Mouse (Mus musculus): ENCODE results near the gene 2010315B03Rik.

GRCm38 (mm10) chr9:124281448-124281791 lies 31.1 kb downstream of the 2010315B03Rik start:
- TF ChIP-seq CTCF (IDR thresholded peaks at IDR 0.05; ENCODE audit: low read depth), result no peak
- no peak for TF ChIP-seq EP300 (optimal IDR thresholded peaks at IDR 0.05)

Measured in stomach, postnatal 0 days (tissue).